Mouse (Mus musculus) ES-Bruce4 (cell line): ENCODE data around the gene B130006D01Rik. TPM values are rescaled to one million over a fixed set of nuclear protein-coding genes. Genes with fewer than 3 reads are reported as not detected.
A peak's percentile ranks its signal among the peaks of the same experiment; 100 is the strongest.
"Not testable (repeated sequence)": the region's sequence is repeated elsewhere in the genome, so short reads cannot be mapped to it uniquely, and the experiment has no call there.

ENCODE experiments used
- H3K27ac ChIP-seq: 2 replicates; pipeline ENCODE4 v1.5.1; 2012; ENCODE audit warnings: low read length, inconsistent platforms; ENCODE audit not compliant: insufficient read depth
- H3K27me3 ChIP-seq: 2 replicates; pipeline ENCODE4 v1.6.1; 2012; ENCODE audit warnings: mild to moderate bottlenecking, low read length, inconsistent platforms; ENCODE audit not compliant: control insufficient read depth, poor library complexity, insufficient read depth, severe bottlenecking
- H3K36me3 ChIP-seq: 2 replicates; pipeline ENCODE4 v1.6.1; 2012; ENCODE audit warnings: inconsistent platforms, mild to moderate bottlenecking, low read length, moderate library complexity; ENCODE audit not compliant: control insufficient read depth, poor library complexity, insufficient read depth, severe bottlenecking
- H3K4me1 ChIP-seq: one replicate; pipeline ENCODE4 v1.8.1; 2011; ENCODE audit warnings: low read length; ENCODE audit not compliant: control insufficient read depth, insufficient read depth
- H3K4me3 ChIP-seq: 2 replicates; pipeline ENCODE4 v1.5.1; 2011; ENCODE audit warnings: low read depth, mild to moderate bottlenecking, low read length
- H3K9ac ChIP-seq: 2 replicates; pipeline ENCODE4 v1.6.1; 2012; ENCODE audit warnings: low read depth, mild to moderate bottlenecking, inconsistent platforms; ENCODE audit not compliant: poor library complexity, severe bottlenecking
- H3K9me3 ChIP-seq: replicated peaks from 2 replicates; pipeline ENCODE4 v1.6.1; 2012; ENCODE audit warnings: mild to moderate bottlenecking, low read length, inconsistent platforms; ENCODE audit not compliant: control insufficient read depth, poor library complexity, insufficient read depth, severe bottlenecking
- CTCF ChIP-seq: IDR thresholded peaks from one replicate; pipeline ENCODE4 v1.8.1; 2011; ENCODE audit warnings: low read depth, low read length
- EP300 ChIP-seq: IDR thresholded peaks from 2 replicates; pipeline ENCODE4 v1.6.1; 2011; ENCODE audit warnings: low read depth, low read length; ENCODE audit not compliant: insufficient read depth
- POLR2A ChIP-seq: IDR thresholded peaks from one replicate; pipeline ENCODE4 v1.8.1; 2011; ENCODE audit warnings: low read length; ENCODE audit not compliant: insufficient read depth
- polyA plus RNA-seq: library from polyadenylated mRNA; stranded (reverse); fragments of >200 nt; gene quantifications from 2 replicates; pipeline ENCODE4 v1.2.4, GENCODE M21; 2011; ENCODE audit warnings: low read depth; ENCODE audit not compliant: missing spikeins, insufficient read depth, insufficient read length

B130006D01Rik gene
- polyA plus RNA-seq, 1 experiment = 3.9 TPM

DNA sequence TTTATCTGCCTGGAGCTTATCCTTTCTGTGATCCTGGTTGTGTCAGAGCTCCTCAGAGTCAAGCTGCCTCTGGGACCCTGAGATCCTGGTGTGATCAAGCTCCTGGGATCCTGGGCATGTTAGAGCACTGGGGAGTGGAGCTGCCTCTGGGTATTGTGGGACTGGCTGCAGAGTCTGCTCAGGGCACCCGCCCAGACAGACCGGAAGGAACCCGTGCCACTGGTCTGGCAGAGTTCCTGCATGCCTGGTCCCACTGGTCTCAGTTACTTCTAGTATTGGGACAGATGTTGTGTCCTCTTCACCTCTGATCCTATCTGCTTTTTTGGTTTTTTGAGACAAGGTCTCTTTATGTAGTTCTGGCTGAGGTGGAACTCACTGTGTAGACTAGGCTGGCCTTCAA is 14.4 kb downstream of the B130006D01Rik start:
- no peaks in the 10 kb centered on the region for H3K4me1 ChIP-seq
- H3K27me3 ChIP-seq = no peaks in the 10 kb centered on the region
- H3K36me3 ChIP-seq = no peaks in the 10 kb centered on the region
- no peak overlapping the region for H3K4me3 ChIP-seq
- H3K27ac ChIP-seq = no peak overlapping the region
- TF ChIP-seq EP300 (no peak), POLR2A (no peak), CTCF (no peak)
- H3K9ac ChIP-seq = no peak overlapping the region
- 0 out of 2 replicates have a peak, but pooled peaks cover 3% of the 10 kb centered on the region for H3K9me3 ChIP-seq

DNA sequence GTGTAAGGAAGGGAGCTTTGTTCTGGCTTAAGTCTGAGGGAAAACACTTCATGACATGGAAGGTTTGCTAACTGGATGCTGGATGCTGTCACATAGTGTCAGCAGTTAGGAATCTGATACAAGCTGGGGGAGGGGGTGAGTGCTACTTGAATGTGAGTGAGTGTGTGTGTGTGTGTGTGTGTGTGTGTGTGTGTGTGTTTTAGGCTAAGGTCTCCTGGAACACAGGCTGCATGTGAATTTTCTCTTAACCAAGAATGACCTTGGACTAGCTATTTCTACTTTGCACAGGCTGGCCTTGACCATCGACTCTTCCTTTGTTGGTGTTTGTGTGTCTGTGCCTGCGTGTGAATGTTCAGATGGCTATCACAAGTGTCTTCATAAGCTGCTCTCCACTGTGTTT is 21.1 kb downstream of the B130006D01Rik start:
- H3K9me3 ChIP-seq = no peaks in the 10 kb centered on the region
- H3K27me3 ChIP-seq = no peaks in the 10 kb centered on the region
- H3K4me3 ChIP-seq = no peak overlapping the region
- TF ChIP-seq POLR2A (no peak), EP300 (no peak), CTCF (no peak)
- H3K4me1 ChIP-seq = no peaks in the 10 kb centered on the region
- peaks cover 5% of the 10 kb centered on the region for H3K36me3 ChIP-seq
- H3K9ac ChIP-seq = no peak overlapping the region
- no peak overlapping the region for H3K27ac ChIP-seq

DNA sequence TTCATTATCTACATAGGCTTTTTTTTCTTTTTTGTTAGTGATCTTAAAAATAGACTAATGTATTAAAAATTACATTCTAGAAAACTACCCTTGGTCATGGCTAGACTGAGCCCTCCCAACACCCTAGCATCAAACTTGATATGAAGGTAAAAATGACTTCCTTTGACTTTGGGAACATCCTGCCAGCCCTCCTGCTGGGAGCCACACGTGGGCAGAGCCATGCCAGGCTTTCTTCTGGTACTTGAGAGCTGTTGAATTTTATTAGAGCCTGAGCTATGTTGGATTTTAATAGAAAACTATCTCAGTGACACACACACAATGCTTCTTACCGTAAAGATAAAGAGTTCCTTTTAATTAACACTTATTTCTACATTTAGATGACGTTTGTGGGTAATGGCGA is 23.4 kb downstream of the B130006D01Rik start:
- TF ChIP-seq CTCF (no peak), EP300 (no peak), POLR2A (no peak)
- Histone ChIP-seq H3K27me3 (no peaks in the 10 kb centered on the region), H3K9ac (no peak overlapping the region)

DNA sequence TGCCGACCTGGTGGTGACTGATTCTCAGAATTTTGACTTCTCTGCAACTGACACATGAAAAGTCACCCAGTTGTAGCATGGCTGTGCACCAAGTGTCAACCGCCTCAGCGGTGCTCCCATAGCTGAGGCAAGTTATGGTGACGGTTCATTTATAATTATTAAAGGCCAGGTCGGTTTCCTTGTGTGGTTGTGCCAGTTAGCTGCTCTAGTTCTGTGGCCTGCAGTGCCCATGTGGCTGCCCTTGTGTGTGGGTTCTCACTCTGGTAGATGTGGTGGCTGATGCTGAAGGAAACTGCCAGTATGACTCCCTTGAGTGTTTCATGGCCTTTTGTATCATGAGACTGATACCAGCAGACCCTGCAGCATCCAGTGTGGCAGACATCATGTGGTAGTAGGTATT is 24.9 kb downstream of the B130006D01Rik start:
- H3K9me3 ChIP-seq = no peaks in the 10 kb centered on the region
- TF ChIP-seq POLR2A (no peak), CTCF (no peak), EP300 (no peak)

More for the DNA sequence above, 23.4 kb downstream of the B130006D01Rik start:
- H3K4me3 ChIP-seq = no peak overlapping the region
- H3K4me1 ChIP-seq = no peaks in the 10 kb centered on the region
- H3K36me3 ChIP-seq = peaks cover 16% of the 10 kb centered on the region
- no peak overlapping the region for H3K27ac ChIP-seq
- no peaks in the 10 kb centered on the region for H3K9me3 ChIP-seq

DNA sequence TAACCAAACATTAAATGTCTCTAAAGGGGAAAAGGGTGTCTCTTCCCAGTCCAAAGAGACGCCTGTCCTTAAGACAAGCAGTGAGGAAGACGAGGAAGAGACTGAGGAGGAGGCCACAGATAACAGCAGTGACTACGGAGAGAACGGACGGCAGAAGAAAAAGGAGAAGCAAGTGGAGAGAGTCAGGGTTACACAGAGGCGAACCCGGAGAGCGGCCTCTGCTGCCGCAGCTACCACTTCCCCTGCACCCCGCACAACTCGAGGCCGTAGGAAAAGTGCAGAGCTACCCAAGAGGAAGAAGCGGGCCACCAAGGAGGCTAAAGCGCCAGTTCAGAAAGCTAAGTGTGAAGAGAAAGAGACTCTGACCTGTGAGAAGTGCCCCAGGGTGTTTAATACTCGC is 26.2 kb downstream of the B130006D01Rik start:
- peaks cover 28% of the 10 kb centered on the region for H3K36me3 ChIP-seq
- no peaks in the 10 kb centered on the region for H3K9me3 ChIP-seq
- no peaks in the 10 kb centered on the region for H3K27me3 ChIP-seq
- no peaks in the 10 kb centered on the region for H3K4me1 ChIP-seq
- H3K27ac ChIP-seq = no peak overlapping the region
- no peak overlapping the region for H3K9ac ChIP-seq
- H3K4me3 ChIP-seq = no peak overlapping the region
- TF ChIP-seq EP300 = no peak
- TF ChIP-seq POLR2A = no peak
- TF ChIP-seq CTCF = no peak

More for the DNA sequence above, 24.9 kb downstream of the B130006D01Rik start:
- no peak overlapping the region for H3K27ac ChIP-seq
- H3K4me3 ChIP-seq = no peak overlapping the region
- no peaks in the 10 kb centered on the region for H3K27me3 ChIP-seq
- H3K4me1 ChIP-seq = no peaks in the 10 kb centered on the region
- no peak overlapping the region for H3K9ac ChIP-seq
- H3K36me3 ChIP-seq = peaks cover 22% of the 10 kb centered on the region

DNA sequence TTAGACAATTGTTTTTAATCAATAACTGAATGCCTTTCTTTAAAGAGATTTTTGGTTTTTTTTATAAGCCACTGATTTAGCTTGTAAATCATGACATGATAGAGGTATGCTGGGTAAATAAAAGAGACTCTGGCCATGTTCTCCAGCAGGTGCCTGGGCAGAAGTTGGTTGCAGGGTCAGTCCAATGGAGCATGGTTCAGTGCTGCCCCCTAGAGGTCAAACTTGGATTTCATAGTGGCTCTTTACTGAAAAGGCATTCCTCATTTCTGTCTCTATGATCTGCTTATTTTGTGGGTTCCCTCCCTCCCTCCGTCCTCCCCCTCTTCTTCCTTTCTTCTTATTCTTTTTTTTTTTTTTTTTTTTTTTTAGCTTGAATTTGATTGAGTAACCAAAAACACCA is 27.6 kb downstream of the B130006D01Rik start:
- Histone ChIP-seq H3K4me3 (no peak overlapping the region), H3K27ac (no peak overlapping the region), H3K9me3 (no peaks in the 10 kb centered on the region), H3K27me3 (no peaks in the 10 kb centered on the region), H3K4me1 (no peaks in the 10 kb centered on the region), H3K36me3 (peaks cover 36% of the 10 kb centered on the region), H3K9ac (no peak overlapping the region)
- TF ChIP-seq CTCF = peak; percentile 80
- no peak for TF ChIP-seq POLR2A

DNA sequence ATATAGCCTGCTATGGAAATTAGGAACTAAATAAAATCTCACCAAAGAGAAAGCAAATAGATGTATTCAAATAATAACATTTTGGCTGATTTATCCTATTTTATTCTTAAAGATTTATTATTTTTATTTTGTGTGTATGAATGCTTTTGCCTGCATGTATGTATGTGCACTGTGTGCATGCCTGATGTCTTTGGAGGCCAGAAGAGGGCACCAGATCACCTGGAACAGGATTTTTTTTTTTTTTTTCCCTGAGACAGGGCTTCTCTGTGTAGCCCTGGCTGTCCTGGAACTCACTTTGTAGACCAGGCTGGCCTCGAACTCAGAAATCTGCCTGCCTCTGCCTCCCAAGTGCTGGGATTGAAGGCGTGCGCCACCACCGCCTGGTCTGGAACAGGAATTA is 31.8 kb downstream of the B130006D01Rik start:
- not testable (repeated sequence) for H3K27ac ChIP-seq, H3K9me3 ChIP-seq, H3K4me1 ChIP-seq, H3K9ac ChIP-seq, H3K4me3 ChIP-seq, H3K27me3 ChIP-seq
- peaks cover 30% of the 10 kb centered on the region for H3K36me3 ChIP-seq
